Mouse (Mus musculus): Measurements from ENCODE around the gene Tuba3a.

Tuba3a gene

DNA sequence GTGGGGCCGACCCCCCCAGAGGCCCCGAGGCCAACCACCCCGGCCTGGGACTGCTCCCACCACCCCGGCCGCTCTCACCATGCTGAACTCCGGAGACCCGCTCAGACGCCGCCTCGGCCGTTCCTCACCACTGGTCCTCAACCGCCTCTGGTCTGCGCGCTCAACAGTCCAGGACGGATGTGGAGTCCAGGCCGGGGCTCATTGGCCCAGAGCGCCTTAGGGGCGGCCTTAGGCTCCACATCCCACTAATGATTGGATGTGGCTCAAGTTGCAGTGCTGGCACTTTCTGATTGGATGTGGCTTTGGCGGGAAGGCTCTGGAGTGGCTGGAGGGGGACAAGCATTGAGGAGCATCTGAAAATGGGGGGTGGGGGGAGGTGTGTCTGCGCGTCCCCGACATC, at the start of gene Tuba3a:
TSS of gene Tuba3a (minus strand) at position 153 of the 400 bp plus-strand sequence.
- DNase-seq (ENCODE audit: low read depth, low spot score), result no peak

DNA sequence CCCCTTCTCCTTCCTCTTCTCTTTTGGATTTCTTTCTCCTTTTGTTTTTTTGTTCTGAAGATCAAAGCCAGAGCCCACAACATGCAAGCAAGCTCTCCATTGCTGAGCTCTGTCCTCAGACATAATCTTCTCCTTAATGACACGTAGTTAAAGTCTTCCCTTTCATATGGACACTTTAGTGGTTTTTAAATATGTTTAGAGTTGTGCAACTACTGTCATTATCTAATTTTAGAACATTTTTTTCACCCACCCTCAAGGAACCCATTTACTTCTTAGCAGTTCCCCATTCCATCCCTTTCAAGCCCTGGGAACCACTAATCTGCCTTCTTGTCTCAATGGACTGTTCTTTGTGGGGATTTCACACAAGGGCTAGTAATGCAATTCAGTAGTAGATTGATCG, 48.5 kb upstream of the Tuba3a start:
- DNase-seq (ENCODE audit: low read depth, low spot score), result no peak

DNA sequence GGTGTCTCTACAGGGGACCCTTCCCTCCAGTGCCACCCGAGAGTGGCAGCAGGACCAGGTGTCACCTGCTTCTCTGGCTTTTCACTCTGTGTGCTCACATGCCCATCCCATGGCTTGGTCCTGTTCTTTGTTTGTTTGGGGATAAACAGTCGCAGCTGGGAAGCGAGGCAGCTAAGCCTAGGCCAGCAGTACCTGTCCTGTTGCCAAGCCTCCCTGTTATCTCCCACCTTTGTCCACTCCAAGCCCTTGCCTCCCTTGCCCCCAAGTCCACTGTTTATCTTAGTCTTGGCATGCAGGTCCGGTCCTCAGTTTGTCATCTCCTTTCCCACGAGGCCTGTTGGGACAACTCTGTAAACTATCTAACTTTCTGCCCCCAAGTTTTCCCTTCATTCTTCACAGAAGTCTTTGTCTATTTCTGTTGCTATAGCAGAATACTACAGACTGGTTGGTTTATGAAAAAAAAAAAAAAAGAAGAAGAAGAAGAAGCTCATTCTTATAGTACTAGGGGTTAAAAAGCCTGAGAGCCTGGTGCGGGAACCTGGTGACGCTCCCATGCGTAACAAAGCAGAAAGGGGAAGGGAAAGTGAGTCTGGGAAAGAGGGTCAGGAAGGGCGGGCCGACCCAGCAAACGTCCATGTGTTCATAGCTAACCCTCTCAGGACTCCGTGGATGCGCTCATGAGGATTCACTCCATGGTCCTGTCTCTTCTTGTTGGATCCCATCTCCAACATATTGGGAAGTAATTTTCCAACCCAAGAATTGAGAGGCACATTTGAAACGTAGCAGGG, 47.5 kb upstream of the Tuba3a start:
- no peak for DNase-seq (ENCODE audit: low read depth, low spot score)

- no peak for DNase-seq (ENCODE audit: low read depth, low spot score)
Observed at GRCm38 (mm10) chr6:125330626-125331326, 44.9 kb upstream of the Tuba3a start.

- no peak for DNase-seq (ENCODE audit: low read depth, low spot score)
Observed at GRCm38 (mm10) chr6:125328243-125328642, 42.4 kb upstream of the Tuba3a start.

DNA sequence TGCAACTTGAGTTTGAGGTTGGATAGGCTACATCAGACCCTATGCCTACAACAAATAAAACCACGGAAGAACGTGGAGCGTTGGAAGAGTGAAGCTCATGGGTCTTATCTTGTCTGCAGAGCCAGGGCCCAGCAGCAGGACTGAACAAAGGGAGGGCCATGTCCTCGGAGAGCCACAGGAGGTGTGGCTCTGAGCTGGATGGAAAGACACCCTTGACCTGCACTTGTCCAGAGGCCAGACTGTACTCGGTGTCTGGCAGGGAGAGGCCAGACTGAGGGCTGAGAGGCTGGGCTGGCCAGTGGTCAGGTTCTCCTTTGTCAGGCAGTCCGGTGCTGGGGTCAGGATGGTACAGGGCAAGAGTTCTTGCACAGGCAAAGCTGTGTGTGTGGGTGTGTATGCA, 39.5 kb upstream of the Tuba3a start:
- no peak for DNase-seq (ENCODE audit: low read depth, low spot score)

DNA sequence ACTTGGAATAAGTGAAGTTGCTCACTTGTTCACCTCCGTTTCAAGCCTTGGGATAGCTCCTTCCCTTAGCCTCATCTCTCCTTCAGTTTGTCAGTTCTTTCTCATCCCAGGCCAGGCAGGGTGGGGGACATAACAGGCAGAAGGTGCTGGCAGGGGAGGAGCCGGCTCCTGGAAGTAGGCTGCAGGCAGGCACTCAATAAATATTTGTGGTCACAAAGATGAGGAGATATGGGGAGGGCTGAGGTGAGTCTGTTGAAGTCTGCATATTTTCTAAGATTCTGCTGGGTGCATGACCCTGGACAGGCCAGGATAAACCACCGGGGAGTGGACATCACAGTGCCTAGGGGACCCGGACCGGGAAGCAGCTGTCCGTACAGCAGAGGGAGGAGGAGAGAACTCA, 37.7 kb upstream of the Tuba3a start:
- no peak for DNase-seq (ENCODE audit: low read depth, low spot score)

GRCm38 (mm10) chr6:125322794-125323193, 37.0 kb upstream of the Tuba3a start:
- no peak for DNase-seq (ENCODE audit: low read depth, low spot score)

DNA sequence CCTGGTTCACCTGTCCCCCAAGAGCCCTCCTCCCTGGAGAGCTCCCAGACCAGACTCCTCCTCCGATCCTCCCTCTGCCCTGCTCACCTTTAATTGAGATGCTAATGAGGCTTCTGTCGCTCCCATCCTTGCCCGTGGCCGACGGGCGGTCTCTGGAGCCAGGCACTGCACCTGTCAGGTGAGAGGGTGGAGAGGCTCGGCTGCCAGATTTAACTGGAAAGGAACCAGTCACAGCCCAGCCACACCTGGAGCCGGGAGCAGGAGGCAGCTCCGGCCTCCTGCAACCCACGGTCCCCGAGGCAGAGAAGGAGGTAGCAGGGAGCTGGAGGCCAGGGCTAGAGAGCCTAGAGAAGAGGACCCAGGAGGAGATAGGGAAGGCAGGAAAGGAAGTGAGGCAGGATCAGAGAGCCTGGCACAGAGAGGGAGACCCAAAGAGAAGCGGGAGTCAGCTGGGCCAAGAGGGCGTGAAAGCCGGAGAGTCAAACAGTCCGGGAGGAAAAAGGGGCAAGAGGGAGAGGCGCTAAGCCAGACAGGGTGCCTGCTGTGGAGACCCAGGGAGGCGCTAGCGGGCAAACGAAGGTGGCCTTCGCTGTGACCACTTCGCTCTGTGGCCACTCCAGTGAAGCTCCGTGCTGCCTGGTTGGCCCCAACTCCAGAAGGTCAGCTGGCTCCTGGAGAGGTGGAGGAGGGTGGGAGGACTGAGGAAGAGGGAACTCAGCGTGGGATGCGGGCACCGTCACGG, 35.4 kb upstream of the Tuba3a start:
- no peak for DNase-seq (ENCODE audit: low read depth, low spot score)

DNA sequence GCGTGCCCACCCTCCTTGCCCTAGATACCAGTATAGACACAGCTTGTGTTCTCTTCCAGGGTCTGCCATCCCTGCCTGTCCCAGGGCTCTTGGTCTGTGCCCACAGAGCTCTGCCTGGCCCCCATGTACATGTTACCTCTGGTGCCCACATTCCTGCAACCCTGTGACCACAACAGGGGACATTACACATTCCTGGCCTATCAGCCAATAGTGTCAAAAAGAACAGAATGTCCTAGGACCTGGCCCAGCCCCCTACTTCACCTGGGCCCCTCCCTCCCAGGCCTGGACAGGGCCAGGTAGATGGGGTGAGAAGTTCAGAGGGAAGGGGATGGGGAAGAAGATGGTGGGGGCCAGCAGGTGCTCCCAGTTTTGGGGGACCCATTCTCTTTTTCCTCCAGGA, 34.5 kb upstream of the Tuba3a start, which contains the start of gene Scnn1a:
TSS of gene Scnn1a (plus strand) at position 337 of the 400 bp plus-strand sequence.
- DNase-seq (ENCODE audit: low read depth, low spot score), result no peak

GRCm38 (mm10) chr6:125319919-125320296, 34.1 kb upstream of the Tuba3a start:
- no peak for DNase-seq (ENCODE audit: low read depth, low spot score)

- no peak for DNase-seq (ENCODE audit: low read depth, low spot score)
Observed at GRCm38 (mm10) chr6:125318981-125319918, 33.4 kb upstream of the Tuba3a start.

GRCm38 (mm10) chr6:125317077-125317476, 31.2 kb upstream of the Tuba3a start:
- DNase-seq (ENCODE audit: low read depth, low spot score), result no peak

- no peak for DNase-seq (ENCODE audit: low read depth, low spot score)
Observed at GRCm38 (mm10) chr6:125314746-125315145, 28.9 kb upstream of the Tuba3a start.

- no peak for DNase-seq (ENCODE audit: low read depth, low spot score)
Observed at GRCm38 (mm10) chr6:125314231-125314563, 28.4 kb upstream of the Tuba3a start.

- no peak for DNase-seq (ENCODE audit: low read depth, low spot score)
Observed at GRCm38 (mm10) chr6:125313546-125314230, 27.8 kb upstream of the Tuba3a start, which contains the start of gene Ltbr. TSS of gene Ltbr (minus strand) at chr6:125313885.

DNA sequence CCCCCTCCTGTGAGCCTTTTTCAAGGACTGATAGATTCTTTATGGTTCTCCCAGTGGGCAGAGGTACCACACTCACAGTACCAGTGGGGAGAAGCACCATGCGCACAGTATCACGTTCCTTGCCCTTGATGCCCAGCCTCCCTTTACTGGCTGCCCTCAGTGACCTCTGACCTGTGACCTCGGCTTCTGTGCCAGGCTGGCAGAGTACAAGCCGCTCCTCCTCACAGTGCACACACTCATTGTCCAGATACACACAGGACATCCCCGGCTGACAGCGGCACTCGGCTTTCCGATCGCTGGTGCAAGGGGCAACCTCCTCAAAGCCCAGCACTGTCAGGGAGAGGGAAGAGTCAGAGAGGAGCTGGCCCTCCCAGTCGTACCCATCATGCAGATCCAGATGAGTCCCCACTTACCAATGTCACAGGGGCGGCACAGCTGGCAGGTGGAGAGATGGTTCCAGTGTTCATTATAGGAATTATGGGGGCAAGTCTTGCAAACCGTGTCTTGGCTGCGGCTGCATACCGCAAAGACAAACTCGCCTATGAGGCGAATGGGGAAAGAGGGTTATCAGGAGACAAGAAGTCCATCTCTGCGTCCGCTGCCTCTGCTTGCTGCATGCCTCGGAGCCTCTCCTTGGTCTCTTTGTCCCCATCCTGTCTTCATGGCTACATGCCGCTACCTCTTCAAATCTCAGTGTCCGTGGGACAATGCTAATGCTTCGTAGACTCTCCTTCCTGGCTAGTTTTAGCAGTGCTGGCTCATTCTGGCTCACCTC, 26.9 kb upstream of the Tuba3a start:
- no peak for DNase-seq (ENCODE audit: low read depth, low spot score)

DNA sequence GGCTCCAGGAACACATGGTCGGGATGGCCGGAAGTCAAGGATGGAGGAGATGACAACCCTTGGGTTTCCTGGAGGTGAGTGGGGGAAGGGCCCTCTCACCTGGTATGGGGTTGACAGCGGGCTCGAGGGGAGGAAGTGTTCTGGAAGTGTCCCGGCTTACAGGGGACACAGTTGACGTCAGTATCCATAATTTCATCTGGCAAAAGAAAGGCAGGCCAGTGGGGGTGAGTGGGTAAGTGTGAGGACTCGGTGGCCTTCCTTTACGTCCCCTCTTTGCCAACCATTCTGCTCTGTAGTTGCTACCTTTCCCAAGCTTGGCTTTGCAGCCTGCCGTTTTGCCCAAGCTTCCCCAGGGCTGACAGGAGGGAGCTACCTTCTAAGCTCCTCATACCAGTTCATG, 26.3 kb upstream of the Tuba3a start:
- no peak for DNase-seq (ENCODE audit: low read depth, low spot score)

DNA sequence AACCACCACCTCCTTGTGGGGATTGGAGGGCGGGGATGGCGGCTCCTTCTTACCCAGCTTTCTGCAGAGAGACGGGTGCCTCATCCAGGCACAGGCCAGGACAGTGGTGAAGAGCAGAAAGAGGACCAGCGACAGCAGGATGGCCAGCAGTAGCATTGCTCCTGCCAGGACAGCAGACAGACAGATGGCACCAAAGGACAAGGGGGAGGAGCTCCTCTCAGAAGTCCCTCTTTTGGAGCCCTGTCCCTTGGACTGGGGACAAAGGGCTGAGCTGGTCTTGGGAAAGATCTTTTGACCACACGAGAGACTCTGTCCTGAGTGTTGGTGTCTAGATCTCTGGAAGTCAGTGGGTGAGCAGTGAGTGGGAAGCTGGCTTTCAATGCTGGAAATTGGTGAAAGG, 23.6 kb upstream of the Tuba3a start:
- DNase-seq (ENCODE audit: low read depth, low spot score), result no peak

GRCm38 (mm10) chr6:125308921-125309320, 23.1 kb upstream of the Tuba3a start:
- DNase-seq (ENCODE audit: low read depth, low spot score), result no peak
